Mouse (Mus musculus) hindbrain, embryonic 10.5 days (tissue): ENCODE results near the gene Kctd17. TPM values are rescaled to one million over a fixed set of nuclear protein-coding genes. Genes with fewer than 3 reads are reported as not detected.

Experiments
- DNase-seq: peaks from one replicate; pipeline ENCODE4 v3.0.0-alpha.2; 2017; ENCODE audit warnings: low spot score
- H3K27ac ChIP-seq: fragments of 300-500 bp; sonication (generic); 2 replicates; pipeline ENCODE4 v1.5.1; 2016; ENCODE audit warnings: mild to moderate bottlenecking, moderate library complexity
- H3K27me3 ChIP-seq: fragments of 300-500 bp; sonication (generic); 2 replicates; pipeline ENCODE4 v1.6.1; 2016; ENCODE audit warnings: mild to moderate bottlenecking; ENCODE audit not compliant: poor library complexity, insufficient read depth, severe bottlenecking
- H3K36me3 ChIP-seq: fragments of 300-500 bp; sonication (generic); 2 replicates; pipeline ENCODE4 v1.6.1; 2016; ENCODE audit warnings: mild to moderate bottlenecking, moderate library complexity
- H3K4me1 ChIP-seq: fragments of 300-500 bp; sonication (generic); replicated peaks from 2 replicates; pipeline ENCODE4 v1.6.1; 2016; ENCODE audit warnings: mild to moderate bottlenecking
- H3K4me3 ChIP-seq: fragments of 300-500 bp; sonication (generic); 2 replicates; pipeline ENCODE4 v1.5.1; 2016; ENCODE audit warnings: mild to moderate bottlenecking, moderate library complexity
- H3K9me3 ChIP-seq: fragments of 300-500 bp; sonication (generic); 2 replicates; pipeline ENCODE4 v1.6.1; 2016; ENCODE audit warnings: mild to moderate bottlenecking, moderate library complexity
- WGBS: fragments of 180-500 bp; shearing (Covaris S2); methylation state at CpG from one replicate; pipeline ENCODE4 v1.1.7; 2016; 5-methylcytosine and 5-hydroxymethylcytosine counted together
- polyA plus RNA-seq: library from polyadenylated mRNA; unstranded; fragments of >200 nt; fragmentation: Nextera tagmentation; extraction: Ambion mirVana; gene quantifications from 2 replicates; pipeline ENCODE4 v1.2.1, GENCODE M21; 2016

Gene Kctd17
- 66.4 and 73.5 TPM in 2 replicates for polyA plus RNA-seq

- under 1% methylated on average over 52 of the region's 52 CpGs for WGBS
- Histone ChIP-seq H3K9me3 (no peaks in the 10 kb centered on the region), H3K4me1 (peaks cover 54% of the 10 kb centered on the region), H3K27ac (peak within 1 kb of the TSS; percentile 93), H3K4me3 (peak within 1 kb of the TSS; percentile 83), H3K36me3 (peaks cover 34% of the 10 kb centered on the region), H3K27me3 (no peaks in the 10 kb centered on the region)
- peak; percentile 87 for DNase-seq
Observed at GRCm38 (mm10) chr15:78428391-78429138, at the start of gene Kctd17. Gene Kctd17 (plus strand): TSS chr15:78428564.

GRCm38 (mm10) chr15:78380208-78380607 is 48.2 kb upstream of the Kctd17 start:
- Histone ChIP-seq H3K27ac (no peak overlapping the region), H3K4me3 (no peak overlapping the region), H3K4me1 (0 out of 2 replicates have a peak, but pooled peaks cover 9% of the 10 kb centered on the region), H3K27me3 (no peaks in the 10 kb centered on the region), H3K36me3 (no peaks in the 10 kb centered on the region), H3K9me3 (0 out of 2 replicates have a peak, but pooled peaks cover 3% of the 10 kb centered on the region)
- DNase-seq = no peak
- WGBS = 86% methylated on average over 2 of the region's 2 CpGs

GRCm38 (mm10) chr15:78380741-78381140 is 47.6 kb upstream of the Kctd17 start:
- Histone ChIP-seq H3K27ac (no peak overlapping the region), H3K36me3 (no peaks in the 10 kb centered on the region), H3K9me3 (0 out of 2 replicates have a peak, but pooled peaks cover 3% of the 10 kb centered on the region), H3K27me3 (no peaks in the 10 kb centered on the region), H3K4me1 (0 out of 2 replicates have a peak, but pooled peaks cover 9% of the 10 kb centered on the region), H3K4me3 (no peak overlapping the region)
- WGBS = 79% methylated on average over 4 of the region's 4 CpGs
- DNase-seq = no peak

GRCm38 (mm10) chr15:78382115-78382514 is 46.2 kb upstream of the Kctd17 start:
- H3K4me1 ChIP-seq = 0 out of 2 replicates have a peak, but pooled peaks cover 9% of the 10 kb centered on the region
- H3K27me3 ChIP-seq = 0 out of 2 replicates have a peak, but pooled peaks cover 4% of the 10 kb centered on the region
- DNase-seq = no peak
- no peaks in the 10 kb centered on the region for H3K36me3 ChIP-seq
- 93% methylated on average over 4 of the region's 4 CpGs for WGBS
- H3K4me3 ChIP-seq = no peak overlapping the region
- no peak overlapping the region for H3K27ac ChIP-seq
- 0 out of 2 replicates have a peak, but pooled peaks cover 3% of the 10 kb centered on the region for H3K9me3 ChIP-seq

- Histone ChIP-seq H3K4me3 (no peak overlapping the region), H3K36me3 (no peaks in the 10 kb centered on the region), H3K27me3 (0 out of 2 replicates have a peak, but pooled peaks cover 4% of the 10 kb centered on the region), H3K9me3 (0 out of 2 replicates have a peak, but pooled peaks cover 3% of the 10 kb centered on the region), H3K27ac (no peak overlapping the region), H3K4me1 (0 out of 2 replicates have a peak, but pooled peaks cover 9% of the 10 kb centered on the region)
- 86% methylated on average over 11 of the region's 11 CpGs for WGBS
- no peak for DNase-seq
Observed at GRCm38 (mm10) chr15:78383450-78384219, 44.7 kb upstream of the Kctd17 start.

- DNase-seq = no peak
- H3K36me3 ChIP-seq = no peaks in the 10 kb centered on the region
- H3K9me3 ChIP-seq = no peaks in the 10 kb centered on the region
- H3K4me3 ChIP-seq = no peak overlapping the region
- H3K4me1 ChIP-seq = 0 out of 2 replicates have a peak, but pooled peaks cover 9% of the 10 kb centered on the region
- 79% methylated on average over 7 of the region's 7 CpGs for WGBS
- peak overlapping the region; percentile 35; the same call in 1 of the 2 replicates for H3K27ac ChIP-seq
- 0 out of 2 replicates have a peak, but pooled peaks cover 4% of the 10 kb centered on the region for H3K27me3 ChIP-seq
Observed at GRCm38 (mm10) chr15:78384220-78385116, 43.9 kb upstream of the Kctd17 start.

- Histone ChIP-seq H3K27me3 (0 out of 2 replicates have a peak, but pooled peaks cover 4% of the 10 kb centered on the region), H3K27ac (no peak overlapping the region), H3K4me3 (no peak overlapping the region), H3K36me3 (no peaks in the 10 kb centered on the region), H3K9me3 (no peaks in the 10 kb centered on the region), H3K4me1 (0 out of 2 replicates have a peak, but pooled peaks cover 9% of the 10 kb centered on the region)
- WGBS = 84% methylated on average over 1 of the region's 1 CpGs
- no peak for DNase-seq
Observed at GRCm38 (mm10) chr15:78385564-78385963, 42.8 kb upstream of the Kctd17 start.

GRCm38 (mm10) chr15:78390855-78391254 is 37.5 kb upstream of the Kctd17 start:
- H3K27me3 ChIP-seq = 0 out of 2 replicates have a peak, but pooled peaks cover 4% of the 10 kb centered on the region
- 88% methylated on average over 3 of the region's 3 CpGs for WGBS
- H3K27ac ChIP-seq = no peak overlapping the region
- H3K9me3 ChIP-seq = no peaks in the 10 kb centered on the region
- no peak overlapping the region for H3K4me3 ChIP-seq
- no peak for DNase-seq
- no peaks in the 10 kb centered on the region for H3K36me3 ChIP-seq
- H3K4me1 ChIP-seq = peaks cover 4% of the 10 kb centered on the region; the same call in 1 of the 2 replicates

GRCm38 (mm10) chr15:78395478-78395962 is 32.8 kb upstream of the Kctd17 start, which contains the start of gene Tex33:
Gene Tex33 (minus strand): TSS chr15:78395912.
- no peaks in the 10 kb centered on the region for H3K9me3 ChIP-seq
- no peak for DNase-seq
- peaks cover 4% of the 10 kb centered on the region; the same call in 1 of the 2 replicates for H3K27me3 ChIP-seq
- H3K27ac ChIP-seq = no peak within 1 kb of the TSS
- H3K4me1 ChIP-seq = peaks cover 7% of the 10 kb centered on the region; the same call in 1 of the 2 replicates
- no peak within 1 kb of the TSS for H3K4me3 ChIP-seq
- H3K36me3 ChIP-seq = no peaks in the 10 kb centered on the region
- 88% methylated on average over 8 of the region's 8 CpGs for WGBS

GRCm38 (mm10) chr15:78401345-78401744 is 27.0 kb upstream of the Kctd17 start:
- H3K4me1 ChIP-seq = peaks cover 42% of the 10 kb centered on the region
- DNase-seq = no peak
- H3K27me3 ChIP-seq = peaks cover 14% of the 10 kb centered on the region
- H3K9me3 ChIP-seq = no peaks in the 10 kb centered on the region
- H3K36me3 ChIP-seq = no peaks in the 10 kb centered on the region
- no peak overlapping the region for H3K4me3 ChIP-seq
- H3K27ac ChIP-seq = no peak overlapping the region
- 82% methylated on average over 6 of the region's 6 CpGs for WGBS

- no peak for DNase-seq
- H3K4me1 ChIP-seq = peaks cover 47% of the 10 kb centered on the region
- H3K27me3 ChIP-seq = peaks cover 14% of the 10 kb centered on the region
- WGBS = 78% methylated on average over 4 of the region's 4 CpGs
- H3K4me3 ChIP-seq = no peak overlapping the region
- no peaks in the 10 kb centered on the region for H3K36me3 ChIP-seq
- H3K9me3 ChIP-seq = no peaks in the 10 kb centered on the region
- peak overlapping the region; percentile 59; the same call in 1 of the 2 replicates for H3K27ac ChIP-seq
Observed at GRCm38 (mm10) chr15:78401921-78402320, 26.4 kb upstream of the Kctd17 start.
